Mouse (Mus musculus) leukemia stem cell, adult 10-12 weeks (primary cell): ENCODE measurements around the gene Gm7714. TPM values are rescaled to one million over a fixed set of nuclear protein-coding genes. Genes with fewer than 3 reads are reported as not detected.

Experiments
- polyA plus RNA-seq: library from polyadenylated mRNA; stranded (reverse); fragments of >175 nt; gene quantifications from 2 replicates; pipeline ENCODE4 v1.2.3, GENCODE M21; 2012; ENCODE audit warnings: low replicate concordance

The Gm7714 gene
- polyA plus RNA-seq, result not detected in 2 replicates

DNA sequence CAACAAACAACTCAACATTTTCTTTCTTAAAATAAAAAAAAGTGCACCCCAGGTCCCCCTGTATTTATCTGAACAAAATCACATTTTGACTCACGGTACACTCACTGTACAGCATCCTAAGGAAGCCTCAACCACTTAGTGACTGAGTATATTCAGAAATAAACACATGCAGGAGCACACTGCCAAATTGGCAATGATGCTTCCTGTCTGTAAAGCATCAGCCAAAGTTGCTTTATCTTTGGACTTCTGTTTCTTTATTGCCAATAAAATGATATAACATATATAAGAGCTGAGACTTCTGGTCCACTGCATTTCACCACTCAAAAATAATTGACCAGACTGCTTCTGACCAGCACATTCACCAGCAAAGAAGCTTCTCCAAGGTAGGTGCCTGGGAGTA, at the start of gene Gm7714:
TSS of gene Gm7714 (plus strand) at position 301 of the 400 bp plus-strand sequence.

GRCm38 (mm10) chr5:88317012-88317411, 48.3 kb downstream of the Gm7714 start, which contains the start of gene Prol1:
Prol1 (plus strand) TSS chr5:88317312.

Other genes with a start within 250 kb of the Gm7714 start
- gene Smr2, start 182.4 kb upstream of the Gm7714 start, polyA plus RNA-seq, result not detected in 2 replicates
- not detected in 2 replicates for gene Gm11116, start 157.4 kb upstream of the Gm7714 start, polyA plus RNA-seq
- gene Gm11115, start 114.8 kb upstream of the Gm7714 start, polyA plus RNA-seq, result not detected in 2 replicates
- gene Prol1, start 48.4 kb downstream of the Gm7714 start, polyA plus RNA-seq, result not detected in 2 replicates
- gene Amtn, start 107.2 kb downstream of the Gm7714 start, polyA plus RNA-seq, result not detected in 2 replicates
- gene Ambn, start 187.1 kb downstream of the Gm7714 start, polyA plus RNA-seq, result not detected in 2 replicates
- gene Enam, start 219.1 kb downstream of the Gm7714 start, polyA plus RNA-seq, result not detected in 2 replicates